Mouse (Mus musculus) hindbrain, embryonic 15.5 days (tissue): Measurements from ENCODE around the gene Ptch2. TPM values are rescaled to one million over a fixed set of nuclear protein-coding genes. Genes with fewer than 3 reads are reported as not detected.

Experiments used
- ATAC-seq: fragments of 200-750 bp; cut with Nextera tagmentation; 2 replicates; pipeline ENCODE4 v1.8.0; 2017; ENCODE audit warnings: low read depth, moderate number of reproducible peaks, moderate TSS enrichment; ENCODE audit not compliant: low FRiP score
- H3K27ac ChIP-seq: fragments of 300-500 bp; sonication (generic); replicated peaks from 2 replicates; pipeline ENCODE4 v1.5.1; 2015; ENCODE audit warnings: mild to moderate bottlenecking, inconsistent platforms
- H3K27me3 ChIP-seq: fragments of 300-500 bp; sonication (generic); 2 replicates; pipeline ENCODE4 v1.6.1; 2015; ENCODE audit warnings: control low read depth, inconsistent platforms
- H3K36me3 ChIP-seq: fragments of 300-500 bp; sonication (generic); 2 replicates; pipeline ENCODE4 v1.6.1; 2015; ENCODE audit warnings: control low read depth, inconsistent platforms
- H3K4me1 ChIP-seq: fragments of 300-500 bp; sonication (generic); replicated peaks from 2 replicates; pipeline ENCODE4 v1.6.1; 2015; ENCODE audit warnings: control low read depth, inconsistent platforms
- H3K4me2 ChIP-seq: fragments of 300-500 bp; sonication (generic); 2 replicates; pipeline ENCODE4 v1.6.1; 2015; ENCODE audit warnings: moderate library complexity, mild to moderate bottlenecking, inconsistent platforms
- H3K4me3 ChIP-seq: fragments of 300-500 bp; sonication (generic); 2 replicates; pipeline ENCODE4 v1.5.1; 2015; ENCODE audit warnings: mild to moderate bottlenecking, inconsistent platforms
- H3K9ac ChIP-seq: fragments of 300-500 bp; sonication (generic); 2 replicates; pipeline ENCODE4 v1.6.1; 2015; ENCODE audit warnings: inconsistent platforms
- H3K9me3 ChIP-seq: fragments of 300-500 bp; sonication (generic); 2 replicates; pipeline ENCODE4 v1.6.1; 2016; ENCODE audit warnings: control low read depth, inconsistent platforms
- WGBS: fragments of 180-500 bp; shearing (Covaris S2); methylation state at CpG from one replicate; pipeline ENCODE4 v1.1.7; 2015; 5-methylcytosine and 5-hydroxymethylcytosine counted together
- polyA plus RNA-seq: library from polyadenylated mRNA; unstranded; fragments of >200 nt; fragmentation: Nextera tagmentation; extraction: Ambion mirVana; gene quantifications from 2 replicates; pipeline ENCODE4 v1.2.1, GENCODE M21; 2015

Ptch2 gene
- polyA plus RNA-seq, 1 experiment from 2014 or later: 8.0 TPM

DNA sequence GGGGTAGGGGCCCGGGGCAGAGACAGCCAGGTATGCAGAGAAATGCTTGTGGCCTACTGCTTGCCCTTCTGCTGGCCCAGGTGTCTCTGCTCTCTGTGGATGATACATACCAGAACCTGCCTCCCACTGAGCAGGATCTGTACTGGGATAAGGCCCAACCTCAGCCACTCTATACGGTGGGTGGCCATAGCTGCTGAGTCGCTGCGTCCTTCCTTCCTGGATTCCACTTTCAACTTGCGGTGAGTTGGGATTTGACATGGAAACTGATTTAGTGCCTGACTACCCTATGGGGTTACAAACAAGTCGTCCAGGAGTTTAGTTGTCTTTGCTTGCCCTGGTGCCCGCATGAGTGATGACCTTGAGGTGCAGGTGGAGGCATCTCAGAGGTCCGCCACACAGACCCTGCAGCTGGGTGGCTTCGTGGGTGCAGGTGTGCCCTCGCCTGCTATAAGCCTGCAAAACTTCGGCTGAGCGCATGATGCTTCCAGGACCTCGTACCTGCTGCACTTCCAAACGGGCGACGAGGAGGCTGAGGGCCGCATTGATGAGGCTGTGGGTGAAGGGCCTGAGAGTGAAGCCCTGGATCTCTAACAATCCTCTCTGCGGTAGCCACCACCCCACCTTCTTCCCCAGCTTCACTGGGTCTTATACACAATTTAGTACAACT is 52.3 kb downstream of the Ptch2 start:
- Histone ChIP-seq H3K9me3 (no peaks in the 10 kb centered on the region), H3K27ac (no peak overlapping the region), H3K27me3 (no peaks in the 10 kb centered on the region), H3K9ac (no peak overlapping the region), H3K36me3 (peaks cover 34% of the 10 kb centered on the region), H3K4me2 (no peak overlapping the region), H3K4me3 (no peak overlapping the region), H3K4me1 (peaks cover 7% of the 10 kb centered on the region)
- 89% methylated on average over 18 of the region's 18 CpGs for WGBS
- no peak for ATAC-seq

DNA sequence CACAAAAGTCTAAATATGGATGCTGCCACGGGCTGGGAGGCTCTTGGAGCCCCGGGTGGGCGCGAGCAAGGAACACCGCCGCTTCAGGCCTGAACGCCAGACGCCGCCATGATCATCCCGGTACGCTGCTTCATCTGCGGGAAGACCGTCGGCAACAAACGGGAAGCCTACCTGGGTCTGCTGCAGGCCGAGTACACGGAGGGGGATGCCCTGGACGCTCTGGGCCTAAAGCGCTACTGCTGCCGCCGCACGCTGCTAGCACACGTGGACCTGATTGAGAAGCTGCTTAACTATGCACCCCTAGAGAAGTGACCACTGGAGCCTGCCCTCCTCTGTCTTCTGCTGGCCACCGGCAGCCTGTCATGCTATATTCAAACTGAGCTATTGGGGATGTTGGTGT is 52.9 kb downstream of the Ptch2 start:
- H3K36me3 ChIP-seq: peaks cover 41% of the 10 kb centered on the region

DNA sequence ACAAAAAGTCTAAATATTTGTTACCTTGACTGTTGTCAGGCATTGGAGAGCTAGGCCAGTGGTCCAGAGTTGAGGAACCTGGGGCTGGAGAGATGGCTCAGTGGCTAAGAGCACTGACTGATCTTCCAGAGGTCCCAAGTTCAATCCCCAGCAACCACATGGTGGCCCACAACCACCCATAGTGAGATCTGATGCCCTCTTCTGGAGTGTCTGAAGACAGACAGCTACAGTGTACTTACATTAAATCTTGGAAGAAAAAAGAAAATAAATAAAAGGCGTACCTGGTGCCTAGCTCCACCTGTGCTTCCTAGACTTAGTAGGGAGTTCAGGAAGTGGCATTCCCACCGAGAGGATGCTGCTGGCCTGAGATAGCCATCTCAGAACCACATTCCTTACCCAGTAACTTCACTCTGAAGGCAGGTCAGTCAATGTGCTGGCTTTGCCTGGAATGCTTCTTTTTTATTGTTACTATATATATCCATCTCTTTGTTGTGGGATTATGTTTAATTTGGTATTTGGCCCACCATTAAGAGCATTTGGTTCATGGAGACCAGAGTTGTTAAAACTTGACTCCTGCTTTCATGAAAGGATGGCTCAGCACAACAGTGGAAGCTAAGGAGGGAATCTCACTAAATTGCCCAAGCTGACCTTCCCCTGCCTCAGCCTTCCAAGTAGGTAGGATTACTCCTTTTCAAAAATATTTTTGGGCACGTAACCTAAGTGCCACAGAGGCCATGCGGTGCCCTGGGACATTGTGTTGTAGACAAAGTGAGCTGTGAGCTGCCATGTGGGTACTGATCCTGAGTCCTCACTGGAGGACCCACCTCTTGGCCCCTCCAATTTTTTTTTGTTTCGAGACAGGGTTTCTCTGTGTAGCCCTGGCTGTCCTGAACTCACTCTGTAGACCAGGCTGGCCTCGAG is 53.7 kb downstream of the Ptch2 start:
- whole genome bisulfite sequencing: 73% methylated on average over 6 of the region's 6 CpGs
- Histone ChIP-seq H3K36me3 (peaks cover 48% of the 10 kb centered on the region), H3K27me3 (no peaks in the 10 kb centered on the region), H3K27ac (no peak overlapping the region), H3K4me3 (no peak overlapping the region), H3K9ac (no peak overlapping the region), H3K9me3 (no peaks in the 10 kb centered on the region), H3K4me1 (peaks cover 17% of the 10 kb centered on the region), H3K4me2 (no peak overlapping the region)
- ATAC-seq: no peak

More for the DNA sequence above, 52.9 kb downstream of the Ptch2 start:
- Histone ChIP-seq H3K4me3 (no peak overlapping the region), H3K9me3 (no peaks in the 10 kb centered on the region), H3K27ac (no peak overlapping the region), H3K4me1 (peaks cover 10% of the 10 kb centered on the region), H3K27me3 (no peaks in the 10 kb centered on the region), H3K9ac (no peak overlapping the region), H3K4me2 (no peak overlapping the region)
- ATAC-seq: no peak
- WGBS: 70% methylated on average over 24 of the region's 24 CpGs

DNA sequence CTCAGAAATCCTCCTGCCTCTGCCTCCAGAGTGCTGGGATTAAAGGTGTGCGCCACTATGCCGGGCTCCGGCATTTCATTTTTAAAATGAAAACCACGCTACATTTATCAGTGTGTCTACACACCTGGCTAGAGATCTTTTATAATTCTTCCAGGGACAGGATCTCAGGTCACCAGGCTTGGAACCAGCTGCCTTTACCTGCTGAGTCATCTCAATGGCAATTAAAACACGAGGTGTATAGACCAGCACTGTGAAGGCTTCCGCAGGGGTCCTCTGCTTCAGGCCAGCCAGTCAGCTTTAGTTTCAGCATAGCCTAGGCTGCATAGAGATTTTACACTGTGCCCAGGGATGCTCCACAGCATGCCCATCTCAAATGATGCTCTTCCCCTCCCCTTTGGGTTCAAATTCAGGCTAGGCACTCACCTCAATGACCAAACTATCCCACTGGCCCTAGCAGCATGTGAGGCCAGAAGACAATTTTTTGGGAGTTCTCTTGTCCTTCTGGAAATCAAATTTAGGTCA is 54.4 kb downstream of the Ptch2 start:
- H3K27me3 ChIP-seq: no peaks in the 10 kb centered on the region
- WGBS: 86% methylated on average over 6 of the region's 6 CpGs
- no peak overlapping the region for H3K4me3 ChIP-seq
- H3K9ac ChIP-seq: no peak overlapping the region
- H3K4me1 ChIP-seq: peaks cover 24% of the 10 kb centered on the region
- ATAC-seq: no peak
- peaks cover 48% of the 10 kb centered on the region for H3K36me3 ChIP-seq
- H3K9me3 ChIP-seq: no peaks in the 10 kb centered on the region
- no peak overlapping the region for H3K4me2 ChIP-seq
- H3K27ac ChIP-seq: no peak overlapping the region

DNA sequence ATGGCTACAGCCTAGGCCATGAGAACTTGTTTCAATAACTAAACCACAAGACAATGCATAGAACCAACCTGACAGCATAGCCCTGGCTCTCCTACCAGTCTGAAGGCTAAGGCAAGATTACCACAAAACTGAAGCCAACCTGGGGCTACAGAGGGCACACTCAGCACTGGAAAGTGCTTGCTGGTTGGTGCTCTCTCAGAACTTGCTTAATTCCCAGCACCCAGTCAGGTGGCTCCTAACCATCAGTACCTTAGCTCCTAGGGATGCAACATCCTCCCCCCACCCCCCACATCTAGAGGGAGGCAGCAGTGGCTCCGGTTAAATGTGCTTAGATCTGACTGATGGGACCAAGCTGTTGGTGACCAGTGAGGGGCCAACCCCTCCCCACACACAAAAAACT is 55.5 kb downstream of the Ptch2 start:
- no peak for ATAC-seq
- WGBS: 89% methylated on average over 1 of the region's 1 CpGs
- no peak overlapping the region for H3K27ac ChIP-seq
- peaks cover 48% of the 10 kb centered on the region for H3K36me3 ChIP-seq
- no peaks in the 10 kb centered on the region for H3K9me3 ChIP-seq
- no peak overlapping the region for H3K9ac ChIP-seq
- H3K4me1 ChIP-seq: peaks cover 25% of the 10 kb centered on the region
- H3K27me3 ChIP-seq: no peaks in the 10 kb centered on the region
- H3K4me2 ChIP-seq: no peak overlapping the region
- no peak overlapping the region for H3K4me3 ChIP-seq

DNA sequence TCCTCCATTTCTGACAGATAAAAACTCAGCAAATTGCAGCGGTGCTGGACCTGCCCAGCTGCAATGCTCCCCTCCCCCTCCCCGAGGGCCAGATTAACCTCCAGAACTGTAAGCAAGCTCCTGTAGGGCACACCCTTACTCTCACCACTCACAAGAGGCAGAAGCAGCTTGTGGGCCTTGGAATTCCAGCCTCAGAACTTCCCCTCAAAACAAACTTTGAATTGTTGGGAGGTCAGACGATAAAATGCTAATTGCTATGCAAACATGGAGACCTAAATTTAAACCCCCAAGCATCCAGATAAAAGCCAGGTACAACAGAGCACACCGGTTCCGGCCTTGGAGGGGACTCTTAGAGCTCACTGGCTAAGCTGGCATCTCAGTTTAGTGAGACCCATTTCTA is 56.8 kb downstream of the Ptch2 start:
- Histone ChIP-seq H3K4me1 (peaks cover 25% of the 10 kb centered on the region), H3K9ac (no peak overlapping the region), H3K36me3 (peaks cover 48% of the 10 kb centered on the region), H3K4me2 (no peak overlapping the region), H3K27ac (no peak overlapping the region), H3K4me3 (no peak overlapping the region), H3K9me3 (no peaks in the 10 kb centered on the region), H3K27me3 (no peaks in the 10 kb centered on the region)
- WGBS: 87% methylated on average over 5 of the region's 5 CpGs
- no peak for ATAC-seq

DNA sequence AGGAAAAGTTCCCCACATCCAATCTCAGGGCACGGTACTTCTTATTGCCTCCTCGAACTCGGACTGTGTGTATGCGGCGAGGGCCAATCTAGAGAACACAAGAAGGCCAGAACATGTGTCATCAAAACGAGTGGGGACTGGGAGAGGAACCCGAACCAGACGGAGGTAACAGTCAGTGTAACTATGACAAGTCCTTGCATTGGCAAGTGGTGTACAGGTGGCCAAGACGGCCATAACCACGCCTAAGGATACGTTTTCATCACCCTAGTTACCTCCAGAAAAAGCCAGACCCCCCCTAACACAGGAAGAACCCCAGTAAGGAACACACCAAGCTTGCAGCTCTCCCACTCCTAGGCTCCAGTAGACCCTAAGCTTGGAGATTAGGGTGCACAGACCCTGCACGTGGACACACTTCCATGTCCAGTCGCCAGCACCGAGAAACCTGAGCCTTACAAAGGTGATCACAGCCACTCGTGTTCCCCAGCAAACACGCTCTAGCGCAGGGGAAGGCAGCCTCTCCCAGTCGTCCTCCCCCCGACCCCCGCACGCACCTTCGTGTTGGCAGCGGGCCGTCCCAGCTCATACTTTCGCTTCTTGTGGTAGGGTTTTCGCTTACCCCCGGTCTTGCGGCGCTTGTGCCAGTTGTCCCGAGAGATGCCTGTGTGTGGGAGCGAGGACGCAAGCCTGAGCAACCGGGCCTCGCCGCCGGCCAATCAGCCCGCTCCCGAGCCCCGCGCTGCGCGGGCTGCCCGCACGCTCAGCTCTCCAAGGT is 59.3 kb downstream of the Ptch2 start:
- Histone ChIP-seq H3K27me3 (no peaks in the 10 kb centered on the region), H3K27ac (peak overlapping the region; percentile 91), H3K9me3 (no peaks in the 10 kb centered on the region), H3K4me3 (peak overlapping the region; percentile 72), H3K9ac (peak overlapping the region; percentile 84), H3K36me3 (peaks cover 40% of the 10 kb centered on the region), H3K4me1 (peaks cover 25% of the 10 kb centered on the region), H3K4me2 (peak overlapping the region; percentile 90)
- 0 out of 2 replicates have a peak, but pooled peaks have one; percentile 2 for ATAC-seq
- 2% methylated on average over 44 of the region's 44 CpGs for WGBS

DNA sequence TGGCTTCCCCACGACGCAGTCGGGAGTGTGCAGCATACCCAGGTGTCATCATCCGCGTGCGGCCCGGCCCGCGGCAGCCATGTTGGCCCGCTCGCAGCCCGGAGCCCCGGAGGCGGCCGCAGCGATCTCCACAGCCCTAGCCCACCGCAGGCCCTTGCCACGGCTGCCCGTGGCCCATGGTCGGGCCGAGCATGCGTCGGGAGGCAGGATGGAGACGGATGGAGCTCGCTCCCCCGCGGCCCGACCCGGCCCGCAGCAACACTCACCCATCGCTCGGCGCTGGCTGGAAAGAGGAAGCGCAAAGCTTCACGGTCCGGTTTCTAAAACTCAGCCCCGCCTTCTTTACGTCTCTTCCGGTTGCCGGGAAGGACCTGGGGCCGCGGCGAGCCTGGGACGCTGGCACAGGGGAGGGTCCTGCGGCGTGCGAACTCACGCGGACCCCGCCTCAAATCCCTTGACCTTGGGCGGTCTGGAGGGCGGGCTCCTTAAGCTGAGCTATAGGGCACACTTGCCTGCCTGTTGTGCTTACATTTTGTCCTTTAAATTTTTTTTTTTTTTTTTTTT is 60.0 kb downstream of the Ptch2 start, which contains the start of gene Rps8:
Gene Rps8 (minus strand): TSS at position 452 of the 564 bp plus-strand sequence.
- peak; percentile 95 for ATAC-seq
- Histone ChIP-seq H3K36me3 (peaks cover 33% of the 10 kb centered on the region), H3K27me3 (no peaks in the 10 kb centered on the region)

DNA sequence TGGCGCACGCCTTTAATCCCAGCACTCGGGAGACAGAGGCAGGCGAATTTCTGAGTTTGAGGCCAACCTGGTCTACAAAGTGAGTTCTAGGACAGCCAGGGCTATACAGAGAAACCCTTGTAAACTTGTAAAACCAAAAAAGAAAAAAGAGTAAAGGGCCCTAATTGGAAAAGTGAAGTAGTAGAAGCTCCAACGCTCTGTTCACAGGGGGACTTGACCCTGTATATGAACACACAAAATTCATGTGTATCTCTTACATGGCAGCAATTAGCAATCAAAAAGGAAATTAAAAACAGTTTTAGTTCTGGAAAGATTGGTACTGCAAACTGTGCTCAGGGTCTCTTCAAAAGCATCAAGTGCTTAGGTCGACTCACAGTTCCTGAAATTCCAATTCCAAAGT is 60.5 kb downstream of the Ptch2 start:
- no peak for ATAC-seq
- Histone ChIP-seq H3K9me3 (no peaks in the 10 kb centered on the region), H3K4me3 (peak overlapping the region; percentile 72), H3K4me2 (peak overlapping the region; percentile 90), H3K36me3 (peaks cover 28% of the 10 kb centered on the region), H3K27ac (peak overlapping the region; percentile 91), H3K27me3 (no peaks in the 10 kb centered on the region), H3K4me1 (peaks cover 25% of the 10 kb centered on the region), H3K9ac (peak overlapping the region; percentile 84)
- 30% methylated on average over 6 of the region's 6 CpGs for WGBS

More for the DNA sequence above, 60.0 kb downstream of the Ptch2 start, which contains the start of gene Rps8:
- WGBS: under 1% methylated on average over 52 of the region's 52 CpGs
- Histone ChIP-seq H3K9me3 (no peaks in the 10 kb centered on the region), H3K4me1 (peaks cover 25% of the 10 kb centered on the region), H3K4me2 (peak within 1 kb of the TSS; percentile 90), H3K9ac (peak within 1 kb of the TSS; percentile 84), H3K4me3 (peak within 1 kb of the TSS; percentile 72), H3K27ac (peak within 1 kb of the TSS; percentile 91)

DNA sequence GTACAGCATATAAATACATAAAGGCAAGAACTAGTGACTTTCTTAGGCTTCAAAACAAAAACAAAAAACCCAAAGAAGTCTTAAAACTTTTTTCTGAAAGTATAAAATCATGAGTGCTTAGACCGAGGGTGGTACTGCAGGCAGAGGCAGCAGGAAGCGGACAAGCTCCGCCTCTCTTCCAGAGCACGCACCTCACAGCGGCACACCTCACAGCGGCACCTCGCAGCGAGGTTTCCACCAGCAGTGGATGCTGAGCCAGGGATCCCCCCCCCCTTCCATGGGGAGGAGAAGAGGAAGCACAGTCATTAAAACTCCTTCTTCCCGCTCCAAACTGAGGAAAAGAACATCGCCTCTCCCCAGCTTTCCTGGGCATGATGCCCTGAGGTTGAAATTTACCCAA is 63.8 kb downstream of the Ptch2 start:
- 77% methylated on average over 10 of the region's 10 CpGs for WGBS
- Histone ChIP-seq H3K9me3 (no peaks in the 10 kb centered on the region), H3K27me3 (no peaks in the 10 kb centered on the region), H3K4me2 (no peak overlapping the region), H3K27ac (no peak overlapping the region), H3K4me1 (peaks cover 6% of the 10 kb centered on the region), H3K36me3 (no peaks in the 10 kb centered on the region), H3K4me3 (no peak overlapping the region), H3K9ac (no peak overlapping the region)
- ATAC-seq: no peak

DNA sequence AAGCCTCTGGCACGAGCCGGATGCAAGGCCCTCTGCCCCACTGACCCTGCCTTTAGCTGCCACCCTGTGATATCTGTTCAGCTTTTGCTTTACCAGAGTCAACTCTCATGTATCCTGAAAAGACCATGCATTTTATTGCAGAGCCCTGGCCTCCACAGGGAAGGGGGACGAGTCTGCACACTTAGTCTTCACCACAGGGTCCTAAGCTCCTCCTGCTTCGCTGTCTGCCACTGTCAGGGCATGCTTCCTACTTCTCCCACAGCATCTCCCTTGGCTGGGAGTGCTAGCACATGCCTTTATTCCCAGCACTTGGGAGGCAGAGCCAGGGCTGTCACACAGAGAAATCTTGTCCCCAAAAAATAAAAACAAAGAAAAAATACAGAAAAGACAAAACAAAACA is 65.3 kb downstream of the Ptch2 start:
- no peak overlapping the region for H3K4me3 ChIP-seq
- H3K27ac ChIP-seq: 0 out of 2 replicates have a peak overlapping the region, but pooled peaks have one; percentile 38
- H3K36me3 ChIP-seq: no peaks in the 10 kb centered on the region
- no peaks in the 10 kb centered on the region for H3K9me3 ChIP-seq
- H3K4me1 ChIP-seq: no peaks in the 10 kb centered on the region
- ATAC-seq: peak; percentile 60; the same call in 1 of the 2 replicates
- no peak overlapping the region for H3K4me2 ChIP-seq
- 70% methylated on average over 4 of the region's 4 CpGs for WGBS
- H3K9ac ChIP-seq: no peak overlapping the region
- H3K27me3 ChIP-seq: no peaks in the 10 kb centered on the region
